Mouse (Mus musculus) forebrain, embryonic 14.5 days (tissue): ENCODE data around the gene Nck2. TPM values are rescaled to one million over a fixed set of nuclear protein-coding genes. Genes with fewer than 3 reads are reported as not detected.

Experiments
- ATAC-seq: fragments of 200-750 bp; cut with Nextera tagmentation; 2 replicates; pipeline ENCODE4 v1.8.0; 2017; ENCODE audit warnings: mild to moderate bottlenecking, moderate library complexity
- DNase-seq: peaks from one replicate; pipeline ENCODE4 v3.0.0-alpha.2; 2015; ENCODE audit warnings: low spot score
- H3K27ac ChIP-seq: fragments of 300-500 bp; sonication (generic); 2 replicates; pipeline ENCODE4 v1.5.1; 2014; ENCODE audit warnings: low read depth, mild to moderate bottlenecking, control low read depth, low read length, moderate library complexity
- H3K27me3 ChIP-seq: fragments of 300-500 bp; sonication (generic); replicated peaks from 2 replicates; pipeline ENCODE4 v1.6.1; 2014; ENCODE audit warnings: low read length, control low read depth, mixed read lengths; ENCODE audit not compliant: control insufficient read depth, insufficient read depth
- H3K36me3 ChIP-seq: fragments of 300-500 bp; sonication (generic); 2 replicates; pipeline ENCODE4 v1.6.1; 2014; ENCODE audit warnings: low read length, control low read depth; ENCODE audit not compliant: control insufficient read depth, insufficient read depth
- H3K4me1 ChIP-seq: fragments of 300-500 bp; sonication (generic); 2 replicates; pipeline ENCODE4 v1.6.1; 2014; ENCODE audit warnings: antibody characterized with exemption, low read length, control low read depth; ENCODE audit not compliant: control insufficient read depth, insufficient read depth
- H3K4me2 ChIP-seq: fragments of 300-500 bp; sonication (generic); 2 replicates; pipeline ENCODE4 v1.6.1; 2014; ENCODE audit warnings: mild to moderate bottlenecking, control low read depth, low read length
- H3K4me3 ChIP-seq: fragments of 300-500 bp; sonication (generic); 2 replicates; pipeline ENCODE4 v1.5.1; 2014; ENCODE audit warnings: low read depth, low read length, control low read depth
- H3K9ac ChIP-seq: fragments of 300-500 bp; sonication (generic); 2 replicates; pipeline ENCODE4 v1.6.1; 2014; ENCODE audit warnings: mild to moderate bottlenecking, low read length, control low read depth, moderate library complexity
- H3K9me3 ChIP-seq: fragments of 300-500 bp; sonication (generic); replicated peaks from 2 replicates; pipeline ENCODE4 v1.6.1; 2016; ENCODE audit warnings: low read length, control low read depth, mixed read lengths; ENCODE audit not compliant: control insufficient read depth
- WGBS: fragments of 180-500 bp; shearing (Covaris S2); extraction: QIAGEN DNeasy Blood & Tissue Kit; methylation state at CpG from one replicate; pipeline ENCODE4 v1.1.7; 2014; 5-methylcytosine and 5-hydroxymethylcytosine counted together
- polyA plus RNA-seq: library from polyadenylated mRNA; unstranded; fragments of >200 nt; fragmentation: Nextera tagmentation; extraction: Ambion mirVana; gene quantifications from 2 replicates; pipeline ENCODE4 v1.2.1, GENCODE M21; 2014

Nck2 gene
- 37.4 and 44.5 TPM in 2 replicates for polyA plus RNA-seq

- 10% methylated on average over 9 of the region's 9 CpGs for WGBS
Observed at GRCm38 (mm10) chr1:43444531-43444930, at the start of gene Nck2. TSS of gene Nck2 (plus strand) at chr1:43444579.

GRCm38 (mm10) chr1:43395040-43395439 is 49.3 kb upstream of the Nck2 start:
- no peak overlapping the region for H3K4me3 ChIP-seq
- 87% methylated on average over 2 of the region's 2 CpGs for WGBS
- ATAC-seq, result no peak

More at GRCm38 (mm10) chr1:43444531-43444930, at the start of gene Nck2:
- no peaks in the 10 kb centered on the region for H3K9me3 ChIP-seq
- peak within 1 kb of the TSS; percentile 82 for H3K4me2 ChIP-seq
- H3K4me3 ChIP-seq, result peak within 1 kb of the TSS; percentile 96
- ATAC-seq (no peak), DNase-seq (no peak)
- peak within 1 kb of the TSS; percentile 91 for H3K27ac ChIP-seq
- H3K4me1 ChIP-seq, result peaks cover 17% of the 10 kb centered on the region
- no peaks in the 10 kb centered on the region for H3K36me3 ChIP-seq
- H3K9ac ChIP-seq, result peak within 1 kb of the TSS; percentile 98
- no peaks in the 10 kb centered on the region for H3K27me3 ChIP-seq

GRCm38 (mm10) chr1:43395799-43396198 is 48.6 kb upstream of the Nck2 start:
- H3K4me2 ChIP-seq, result no peak overlapping the region
- no peak overlapping the region for H3K4me3 ChIP-seq
- DNase-seq (no peak), ATAC-seq (no peak)
- no peaks in the 10 kb centered on the region for H3K27me3 ChIP-seq
- no peaks in the 10 kb centered on the region for H3K36me3 ChIP-seq
- no peaks in the 10 kb centered on the region for H3K9me3 ChIP-seq
- 48% methylated on average over 1 of the region's 1 CpGs for WGBS
- H3K27ac ChIP-seq, result no peak overlapping the region
- no peaks in the 10 kb centered on the region for H3K4me1 ChIP-seq
- no peak overlapping the region for H3K9ac ChIP-seq

More at GRCm38 (mm10) chr1:43395040-43395439, 49.3 kb upstream of the Nck2 start:
- H3K4me2 ChIP-seq, result no peak overlapping the region
- no peaks in the 10 kb centered on the region for H3K27me3 ChIP-seq
- no peak overlapping the region for H3K9ac ChIP-seq
- no peak for DNase-seq
- H3K9me3 ChIP-seq, result no peaks in the 10 kb centered on the region
- no peak overlapping the region for H3K27ac ChIP-seq
- H3K36me3 ChIP-seq, result no peaks in the 10 kb centered on the region
- no peaks in the 10 kb centered on the region for H3K4me1 ChIP-seq

- no peak overlapping the region for H3K27ac ChIP-seq
- H3K4me3 ChIP-seq, result no peak overlapping the region
- no peaks in the 10 kb centered on the region for H3K27me3 ChIP-seq
- H3K9ac ChIP-seq, result no peak overlapping the region
- 41% methylated on average over 5 of the region's 5 CpGs for WGBS
- no peak overlapping the region for H3K4me2 ChIP-seq
- H3K4me1 ChIP-seq, result no peaks in the 10 kb centered on the region
- ATAC-seq (no peak), DNase-seq (no peak)
- no peaks in the 10 kb centered on the region for H3K9me3 ChIP-seq
- no peaks in the 10 kb centered on the region for H3K36me3 ChIP-seq
Observed at GRCm38 (mm10) chr1:43396522-43396921, 47.9 kb upstream of the Nck2 start.

- DNase-seq, result no peak
- Histone ChIP-seq H3K4me1 (no peaks in the 10 kb centered on the region), H3K27me3 (no peaks in the 10 kb centered on the region), H3K9ac (no peak overlapping the region), H3K27ac (no peak overlapping the region), H3K4me2 (no peak overlapping the region), H3K4me3 (no peak overlapping the region), H3K36me3 (no peaks in the 10 kb centered on the region), H3K9me3 (no peaks in the 10 kb centered on the region)
- ATAC-seq, result no peak
- WGBS, result 91% methylated on average over 2 of the region's 2 CpGs
Observed at GRCm38 (mm10) chr1:43397096-43397495, 47.3 kb upstream of the Nck2 start.

- H3K9me3 ChIP-seq, result no peaks in the 10 kb centered on the region
- H3K36me3 ChIP-seq, result no peaks in the 10 kb centered on the region
- H3K27ac ChIP-seq, result no peak overlapping the region
- DNase-seq (no peak), ATAC-seq (no peak)
- no peaks in the 10 kb centered on the region for H3K27me3 ChIP-seq
- H3K4me1 ChIP-seq, result no peaks in the 10 kb centered on the region
- 90% methylated on average over 10 of the region's 10 CpGs for WGBS
- H3K4me2 ChIP-seq, result no peak overlapping the region
- H3K4me3 ChIP-seq, result no peak overlapping the region
- no peak overlapping the region for H3K9ac ChIP-seq
Observed at GRCm38 (mm10) chr1:43398738-43399601, 45.4 kb upstream of the Nck2 start.

- Histone ChIP-seq H3K27ac (no peak overlapping the region), H3K9me3 (no peaks in the 10 kb centered on the region), H3K4me2 (no peak overlapping the region), H3K4me3 (no peak overlapping the region), H3K27me3 (no peaks in the 10 kb centered on the region), H3K4me1 (no peaks in the 10 kb centered on the region), H3K36me3 (no peaks in the 10 kb centered on the region), H3K9ac (no peak overlapping the region)
- 83% methylated on average over 8 of the region's 8 CpGs for WGBS
- no peak for DNase-seq
- no peak for ATAC-seq
Observed at GRCm38 (mm10) chr1:43399602-43400216, 44.7 kb upstream of the Nck2 start.

GRCm38 (mm10) chr1:43400655-43401054 is 43.7 kb upstream of the Nck2 start:
- Histone ChIP-seq H3K27me3 (no peaks in the 10 kb centered on the region), H3K9me3 (no peaks in the 10 kb centered on the region), H3K36me3 (no peaks in the 10 kb centered on the region), H3K4me1 (no peaks in the 10 kb centered on the region), H3K27ac (no peak overlapping the region), H3K4me2 (no peak overlapping the region), H3K4me3 (no peak overlapping the region), H3K9ac (no peak overlapping the region)
- WGBS, result 83% methylated on average over 3 of the region's 3 CpGs
- no peak for ATAC-seq
- DNase-seq, result no peak

GRCm38 (mm10) chr1:43403341-43403740 is 41.0 kb upstream of the Nck2 start:
- no peak overlapping the region for H3K4me2 ChIP-seq
- no peaks in the 10 kb centered on the region for H3K27me3 ChIP-seq
- H3K4me1 ChIP-seq, result no peaks in the 10 kb centered on the region
- H3K9ac ChIP-seq, result no peak overlapping the region
- ATAC-seq, result no peak
- H3K9me3 ChIP-seq, result no peaks in the 10 kb centered on the region
- H3K4me3 ChIP-seq, result no peak overlapping the region
- H3K27ac ChIP-seq, result no peak overlapping the region
- no peak for DNase-seq
- no peaks in the 10 kb centered on the region for H3K36me3 ChIP-seq
